Comparison of ENCODE assay signal across 8 mouse cellular contexts in genomic region chr10:115361840-115362622, GRCm38 (mm10). TPM values are rescaled to one million over a fixed set of nuclear protein-coding genes. Genes with fewer than 3 reads are reported as not detected.
DNase-seq lines count a peak whose midpoint lies in the region; ATAC-seq and TF ChIP-seq lines count a peak whose summit lies in the region.

Gene Tmem19 (minus strand): TSS chr10:115362501.

- peak; percentile 98 for DNase-seq in 3134 (ENCODE audit: extremely low read depth, insufficient read length, low spot score)
- peak; percentile 97 to 98 for DNase-seq in adrenal gland, postnatal 36 days
- peak; percentile 95 to 98 for DNase-seq in heart, adult 2 months
- DNase-seq in kidney, adult 8-10 months = peak; percentile 96 to 98
- DNase-seq in spleen, postnatal 10 days (ENCODE audit: low spot score in 2 of 2) = peak; percentile 95 to 98

- H3K4me3 ChIP-seq in embryonic facial prominence, embryonic 13.5 days = peak within 1 kb of the TSS; percentile 63
- H3K4me3 ChIP-seq in heart, adult 2 months = peak within 1 kb of the TSS; percentile 69
- H3K4me3 ChIP-seq in limb, embryonic 13.5 days = peak within 1 kb of the TSS; percentile 61
- peak within 1 kb of the TSS; percentile 79 for H3K4me3 ChIP-seq in midbrain, embryonic 16.5 days (ENCODE audit: low read depth, low read length)

- H3K4me1 ChIP-seq in embryonic facial prominence, embryonic 13.5 days = peaks cover 16% of the 10 kb centered on the region
- H3K4me1 ChIP-seq in heart, adult 2 months (ENCODE audit: control insufficient read depth, insufficient read depth, low read length) = no peaks in the 10 kb centered on the region
- H3K4me1 ChIP-seq in limb, embryonic 13.5 days = peaks cover 19% of the 10 kb centered on the region
- H3K4me1 ChIP-seq in midbrain, embryonic 16.5 days (ENCODE audit: control insufficient read depth, insufficient read depth, low read length) = peaks cover 21% of the 10 kb centered on the region

- 0 out of 2 replicates have a peak, but pooled peaks have one; percentile 40 for TF ChIP-seq EP300 in heart, adult 2 months (IDR thresholded peaks at IDR 0.05; ENCODE audit: insufficient read depth, low read depth, low read length)

- H3K9me3 ChIP-seq in embryonic facial prominence, embryonic 13.5 days = no peaks in the 10 kb centered on the region
- no peaks in the 10 kb centered on the region for H3K9me3 ChIP-seq in limb, embryonic 13.5 days
- no peaks in the 10 kb centered on the region for H3K9me3 ChIP-seq in midbrain, embryonic 16.5 days (replicated peaks; ENCODE audit: control insufficient read depth, low read length, poor library complexity, severe bottlenecking)

- ATAC-seq in embryonic facial prominence, embryonic 13.5 days (ENCODE audit: insufficient number of reproducible peaks, insufficient read depth, low FRiP score, low TSS enrichment, low read depth) = peak; percentile 99
- peak; percentile 99 for ATAC-seq in limb, embryonic 13.5 days (ENCODE audit: low FRiP score, low read depth)
- ATAC-seq in midbrain, embryonic 16.5 days = peak; percentile 99

- H3K27ac ChIP-seq in embryonic facial prominence, embryonic 13.5 days = peak within 1 kb of the TSS; percentile 94
- peak within 1 kb of the TSS; percentile 93 for H3K27ac ChIP-seq in heart, adult 2 months
- H3K27ac ChIP-seq in limb, embryonic 13.5 days = peak within 1 kb of the TSS; percentile 90
- H3K27ac ChIP-seq in midbrain, embryonic 16.5 days (ENCODE audit: low read length) = peak within 1 kb of the TSS; percentile 95

- no peaks in the 10 kb centered on the region for H3K79me2 ChIP-seq in heart, adult 2 months (replicated peaks; ENCODE audit: control insufficient read depth, insufficient read depth, low read length)

- H3K9ac ChIP-seq in embryonic facial prominence, embryonic 13.5 days = peak within 1 kb of the TSS; percentile 73
- peak within 1 kb of the TSS; percentile 85 for H3K9ac ChIP-seq in heart, adult 2 months (ENCODE audit: low read depth, low read length)
- peak within 1 kb of the TSS; percentile 64 for H3K9ac ChIP-seq in limb, embryonic 13.5 days
- peak within 1 kb of the TSS; percentile 73 for H3K9ac ChIP-seq in midbrain, embryonic 16.5 days (ENCODE audit: low read depth, low read length)

- peak within 1 kb of the TSS; percentile 72 for H3K4me2 ChIP-seq in embryonic facial prominence, embryonic 13.5 days
- H3K4me2 ChIP-seq in limb, embryonic 13.5 days (replicated peaks) = peak within 1 kb of the TSS; percentile 67
- peak within 1 kb of the TSS; percentile 77 for H3K4me2 ChIP-seq in midbrain, embryonic 16.5 days (ENCODE audit: low read length)

- H3K36me3 ChIP-seq in embryonic facial prominence, embryonic 13.5 days = peaks cover 3% of the 10 kb centered on the region
- H3K36me3 ChIP-seq in heart, adult 2 months (ENCODE audit: control insufficient read depth, insufficient read depth, low read length) = no peaks in the 10 kb centered on the region
- peaks cover 4% of the 10 kb centered on the region; the same call in 1 of the 2 replicates for H3K36me3 ChIP-seq in limb, embryonic 13.5 days
- peaks cover 3% of the 10 kb centered on the region for H3K36me3 ChIP-seq in midbrain, embryonic 16.5 days (ENCODE audit: control insufficient read depth, insufficient read depth, low read length)

- no peaks in the 10 kb centered on the region for H3K27me3 ChIP-seq in embryonic facial prominence, embryonic 13.5 days
- no peaks in the 10 kb centered on the region for H3K27me3 ChIP-seq in heart, adult 2 months (ENCODE audit: control insufficient read depth, insufficient read depth, low read length)
- H3K27me3 ChIP-seq in limb, embryonic 13.5 days = no peaks in the 10 kb centered on the region
- no peaks in the 10 kb centered on the region for H3K27me3 ChIP-seq in midbrain, embryonic 16.5 days (ENCODE audit: control insufficient read depth, insufficient read depth, low read depth, low read length)

- intact Hi-C loops in heart, adult 2 months (cut with DNase I) = loop anchor here (1.0 to 5.0 kb wide), 3 partner anchors 22 to 110 kb away; partner anchors contain the start of genes Rab21, Tbc1d15, Thap2 and Zfc3h1

- peak; percentile 44 for TF ChIP-seq CTCF in heart, adult 2 months (IDR thresholded peaks at IDR 0.05)

- WGBS in embryonic facial prominence, embryonic 13.5 days = under 1% methylated on average over 57 of the region's 58 CpGs
- WGBS in heart, adult 2 months = under 1% methylated on average over 58 of the region's 58 CpGs
- under 1% methylated on average over 53 of the region's 58 CpGs for WGBS in limb, embryonic 13.5 days
- WGBS in midbrain, embryonic 16.5 days = under 1% methylated on average over 45 of the region's 58 CpGs

- peak; percentile 97 for TF ChIP-seq POLR2A in heart, adult 2 months (IDR thresholded peaks at IDR 0.05; ENCODE audit: insufficient read depth, low read depth, low read length)

RNA-seq across cellular contexts. Expression of gene Tmem19, which starts in this region (rescaled TPM):
- total RNA-seq in adrenal gland, postnatal 36 days (2021) = 10 to 100 TPM; 25.0 to 41.2 TPM
- 25.6 and 27.3 TPM in 2 replicates for polyA plus RNA-seq in embryonic facial prominence, embryonic 13.5 days (2015; fragmentation: Nextera tagmentation; extraction: Ambion mirVana)
- total RNA-seq in heart, adult 2 months (2021) = 10 to 100 TPM; 12.1 to 15.1 TPM
- polyA plus RNA-seq in heart, adult 2 months (2012; rRNA removed) = 8.6 and 11.5 TPM in 2 replicates
- polyA plus RNA-seq in limb, embryonic 13.5 days (2015; fragmentation: Nextera tagmentation; extraction: Ambion mirVana) = 25.3 and 27.7 TPM in 2 replicates
- polyA plus RNA-seq in midbrain, embryonic 16.5 days (2015; fragmentation: Nextera tagmentation; extraction: Ambion mirVana) = 37.6 and 38.2 TPM in 2 replicates

Comparison
In these comparisons a context has a peak if more than half of its experiments do, and no peak if none do; other contexts are left out.
1. Peak in every context shown above with its lines: DNase-seq, ATAC-seq, H3K4me3 ChIP-seq and H3K27ac ChIP-seq.